Mouse (Mus musculus): ENCODE data around the gene Gpr152. TPM values are rescaled to one million over a fixed set of nuclear protein-coding genes. Genes with fewer than 3 reads are reported as not detected.

The Gpr152 gene
- 0.80 TPM for total RNA-seq (2023)

GRCm38 (mm10) chr19:4139446-4139845 is at the start of gene Gpr152:
Gene Gpr152, plus strand, starts transcription at chr19:4139787.

GRCm38 (mm10) chr19:4096642-4097440 is 42.7 kb upstream of the Gpr152 start, which contains the start of gene Cdk2ap2:
Gene Cdk2ap2, plus strand, starts transcription at chr19:4097182.

GRCm38 (mm10) chr19:4099837-4100717 is 39.5 kb upstream of the Gpr152 start, which contains the start of gene Pitpnm1:
Gene Pitpnm1, plus strand, starts transcription at chr19:4099998.

GRCm38 (mm10) chr19:4125741-4126696 is 13.6 kb upstream of the Gpr152 start, which contains the start of gene Aip:
Gene Aip, minus strand, starts transcription at chr19:4125858.

GRCm38 (mm10) chr19:4143759-4144268 is 4.2 kb downstream of the Gpr152 start, which contains the start of gene Cabp4:
Gene Cabp4, minus strand, starts transcription at chr19:4144033.

GRCm38 (mm10) chr19:4148491-4148806 is 8.9 kb downstream of the Gpr152 start, which contains the start of gene Coro1b:
Gene Coro1b, plus strand, starts transcription at chr19:4148619.

GRCm38 (mm10) chr19:4153232-4153654 is 13.7 kb downstream of the Gpr152 start, which contains the start of gene Ptprcap:
Gene Ptprcap, plus strand, starts transcription at chr19:4153604.

GRCm38 (mm10) chr19:4162646-4163542 is 23.3 kb downstream of the Gpr152 start, which contains the start of gene Rps6kb2:
Gene Rps6kb2, minus strand, starts transcription at chr19:4163354.

GRCm38 (mm10) chr19:4175368-4175947 is 35.9 kb downstream of the Gpr152 start, which contains the start of gene Carns1:
Gene Carns1, minus strand, starts transcription at chr19:4175479.

GRCm38 (mm10) chr19:4190831-4191334 is 51.3 kb downstream of the Gpr152 start, which contains the start of gene Tbc1d10c:
Gene Tbc1d10c, minus strand, starts transcription at chr19:4191284.

GRCm38 (mm10) chr19:4191528-4192250 is 52.1 kb downstream of the Gpr152 start, which contains the start of gene Ppp1ca:
Gene Ppp1ca, plus strand, starts transcription at chr19:4192065.

Other genes starting within 250 kb of the Gpr152 start
- gene Tcirg1, start 232.7 kb upstream of the Gpr152 start, total RNA-seq (2023), result 58.1 TPM
- gene Ndufs8, start 227.0 kb upstream of the Gpr152 start, total RNA-seq (2023), result 53.0 TPM
- 0.86 TPM for gene Aldh3b1, start 210.0 kb upstream of the Gpr152 start, total RNA-seq (2023)
- gene Unc93b1, start 204.6 kb upstream of the Gpr152 start, total RNA-seq (2023), result 27.8 TPM
- not detected for gene Aldh3b3, start 181.1 kb upstream of the Gpr152 start, total RNA-seq (2023)
- gene Aldh3b2, start 167.5 kb upstream of the Gpr152 start, total RNA-seq (2023), result not detected
- not detected for gene Acy3, start 153.2 kb upstream of the Gpr152 start, total RNA-seq (2023)
- not detected for gene Tbx10, start 147.0 kb upstream of the Gpr152 start, total RNA-seq (2023)
- 9.0 TPM for gene Nudt8, start 139.2 kb upstream of the Gpr152 start, total RNA-seq (2023)
- 1.7 TPM for gene Gm49405, start 139.2 kb upstream of the Gpr152 start, total RNA-seq (2023)
- gene Doc2g, start 136.5 kb upstream of the Gpr152 start, total RNA-seq (2023), result 3.0 TPM
- gene Ndufv1, start 127.0 kb upstream of the Gpr152 start, total RNA-seq (2023), result 85.1 TPM
- 196 TPM for gene Gstp1, start 101.8 kb upstream of the Gpr152 start, total RNA-seq (2023)
- 21.0 TPM for gene Gstp2, start 93.8 kb upstream of the Gpr152 start, total RNA-seq (2023)
- gene Gstp3, start 80.2 kb upstream of the Gpr152 start, total RNA-seq (2023), result 32.9 TPM
- not detected for gene Cabp2, start 58.2 kb upstream of the Gpr152 start, total RNA-seq (2023)
- gene Cdk2ap2, start 42.6 kb upstream of the Gpr152 start, total RNA-seq (2023), result 186 TPM
- gene Pitpnm1, start 39.8 kb upstream of the Gpr152 start, total RNA-seq (2023), result 314 TPM
- 151 TPM for gene Aip, start 13.9 kb upstream of the Gpr152 start, total RNA-seq (2023)
- 1.1 TPM for gene Cabp4, start 4.2 kb downstream of the Gpr152 start, total RNA-seq (2023)
- gene Coro1b, start 8.8 kb downstream of the Gpr152 start, total RNA-seq (2023), result 129 TPM
- gene Ptprcap, start 13.8 kb downstream of the Gpr152 start, total RNA-seq (2023), result 260 TPM
- gene Rps6kb2, start 23.6 kb downstream of the Gpr152 start, total RNA-seq (2023), result 35.8 TPM
- gene Carns1, start 35.7 kb downstream of the Gpr152 start, total RNA-seq (2023), result 69.3 TPM
- 305 TPM for gene Tbc1d10c, start 51.5 kb downstream of the Gpr152 start, total RNA-seq (2023)
- gene Ppp1ca, start 52.3 kb downstream of the Gpr152 start, total RNA-seq (2023), result 351 TPM
- gene Rad9a, start 61.9 kb downstream of the Gpr152 start, total RNA-seq (2023), result 45.2 TPM
- 143 TPM for gene Clcf1, start 74.5 kb downstream of the Gpr152 start, total RNA-seq (2023)
- gene AC109138.7, start 74.6 kb downstream of the Gpr152 start, total RNA-seq (2023), result not detected
- gene Pold4, start 92.1 kb downstream of the Gpr152 start, total RNA-seq (2023), result 66.6 TPM
- 18.6 TPM for gene Ssh3, start 129.4 kb downstream of the Gpr152 start, total RNA-seq (2023)
- 20.5 TPM for gene Ankrd13d, start 143.3 kb downstream of the Gpr152 start, total RNA-seq (2023)
- gene Grk2, start 166.4 kb downstream of the Gpr152 start, total RNA-seq (2023), result 338 TPM

All from CD4-positive naive resting alpha-beta T cell, adult 57 days (primary cell).